Mouse (Mus musculus): ENCODE measurements around the gene Tmem199.

Tmem199 gene

DNA sequence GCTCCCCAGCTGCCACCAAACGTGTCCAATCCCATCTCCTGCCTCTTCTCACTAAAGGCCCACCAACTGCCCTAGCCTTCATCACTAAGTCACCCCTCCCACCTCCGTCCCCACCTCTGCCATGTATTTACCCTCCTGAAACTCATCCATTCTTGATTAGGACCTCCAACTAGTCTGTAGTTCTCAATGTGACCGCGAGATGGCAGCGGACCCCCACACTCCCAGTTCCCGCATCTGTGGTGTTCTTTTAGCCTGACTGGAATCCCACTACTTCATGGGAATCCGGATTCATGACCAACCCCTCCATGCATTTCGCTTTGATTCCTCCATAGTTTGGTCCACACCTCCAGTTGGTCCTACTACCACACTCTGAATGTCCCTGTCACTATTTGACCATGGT, 23.8 kb downstream of the Tmem199 start:
- DNase-seq (ENCODE audit: extremely low spot score, low spot score) = peak; percentile 81

DNA sequence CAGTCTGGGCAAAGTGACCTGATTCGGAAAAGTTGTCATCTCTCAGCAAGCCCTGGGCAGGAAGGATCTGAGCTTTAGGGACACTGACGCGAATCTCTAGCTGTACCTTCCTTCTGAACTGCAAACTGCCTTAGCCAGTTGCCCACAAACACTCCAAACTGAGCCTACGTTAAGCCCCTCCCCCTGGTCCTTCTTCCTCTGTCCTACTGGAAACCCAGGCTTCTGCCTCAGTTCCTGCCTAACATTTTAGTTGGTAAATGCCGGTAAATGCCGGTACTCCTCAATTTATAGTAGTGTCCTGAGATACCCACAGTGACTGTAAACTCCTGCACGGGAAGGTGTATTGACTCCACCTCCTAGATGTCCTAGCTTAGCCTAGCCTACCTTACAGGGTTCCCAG, 28.3 kb downstream of the Tmem199 start:
- DNase-seq (ENCODE audit: extremely low spot score, low spot score) = no peak

DNA sequence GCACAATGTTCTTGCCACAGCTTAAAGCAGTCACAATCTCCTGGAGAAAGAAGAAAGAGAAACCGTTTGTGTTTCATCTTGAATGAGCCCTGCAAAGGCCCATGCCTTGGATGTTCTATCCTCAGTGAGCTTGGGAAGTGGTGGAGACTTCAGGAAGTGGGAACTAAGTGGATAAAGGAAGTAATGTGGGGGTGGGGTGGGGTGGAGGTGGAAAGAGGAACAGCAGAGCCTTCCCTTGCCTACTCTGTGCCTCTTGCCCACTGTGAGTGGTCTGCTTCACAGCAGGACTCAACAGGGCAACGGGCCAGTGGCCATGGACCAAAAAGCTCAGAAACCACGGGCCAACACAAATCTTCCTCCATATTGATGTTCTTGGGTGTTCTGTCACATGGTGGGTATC, 36.7 kb downstream of the Tmem199 start:
- no peak for DNase-seq (ENCODE audit: extremely low spot score, low spot score)

DNA sequence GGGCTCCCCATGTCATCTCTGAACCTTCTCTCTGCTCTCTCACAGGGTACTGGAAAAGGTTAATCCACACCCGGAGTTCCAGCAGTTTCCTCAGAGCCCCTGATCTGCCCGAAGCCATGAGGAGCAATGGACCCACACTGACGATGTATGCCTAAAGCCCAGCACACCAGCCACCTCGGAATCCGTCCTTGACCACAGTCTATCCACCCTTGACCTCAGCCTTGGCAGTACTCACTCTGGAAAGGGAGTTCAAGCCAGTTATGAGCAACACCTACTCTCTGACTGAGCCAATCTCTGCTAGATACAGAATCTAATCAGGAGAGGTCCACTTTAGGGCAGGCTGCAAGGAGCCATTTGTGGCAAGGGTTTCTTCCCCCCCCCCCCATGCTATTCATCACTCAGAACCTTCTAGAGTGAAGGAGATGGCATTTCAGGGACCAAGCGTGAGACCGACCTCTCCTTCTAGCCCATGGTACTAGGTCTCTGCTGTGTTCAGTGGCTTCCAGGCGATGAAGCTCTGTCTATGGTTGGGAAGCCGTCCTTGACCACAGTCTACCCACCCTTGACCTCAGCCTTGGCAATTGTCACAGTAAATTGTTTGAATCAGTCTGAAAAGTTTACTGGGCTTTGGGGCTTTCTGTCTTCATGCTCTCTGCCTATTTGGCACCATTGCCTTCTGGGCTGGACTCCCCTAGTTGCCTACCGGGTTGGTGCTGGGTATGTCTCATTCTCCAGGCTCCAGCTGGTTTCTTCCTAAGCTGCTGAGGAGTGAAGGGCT, 40.5 kb downstream of the Tmem199 start:
- no peak for DNase-seq (ENCODE audit: extremely low spot score, low spot score)

DNA sequence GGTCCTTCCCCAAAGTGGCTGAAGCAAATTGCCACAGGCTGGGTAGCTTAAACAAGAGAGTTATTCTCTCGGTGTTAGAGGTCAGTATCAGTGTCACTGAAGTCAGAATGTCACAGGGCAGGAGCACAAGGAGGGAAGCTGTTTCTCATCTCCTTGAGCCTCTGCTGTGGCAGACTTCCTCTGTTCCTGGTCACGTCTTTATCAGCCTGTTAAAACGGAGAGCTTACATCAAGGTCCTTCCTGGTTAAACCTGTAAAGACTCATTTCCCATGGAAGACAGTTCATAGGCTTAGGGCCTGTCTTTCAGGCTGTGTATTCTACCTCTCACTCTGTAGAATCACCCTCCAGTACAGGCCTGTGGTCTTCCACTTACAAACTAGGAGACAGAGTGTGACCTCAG, 44.0 kb downstream of the Tmem199 start:
- DNase-seq (ENCODE audit: extremely low spot score, low spot score) = no peak

DNA sequence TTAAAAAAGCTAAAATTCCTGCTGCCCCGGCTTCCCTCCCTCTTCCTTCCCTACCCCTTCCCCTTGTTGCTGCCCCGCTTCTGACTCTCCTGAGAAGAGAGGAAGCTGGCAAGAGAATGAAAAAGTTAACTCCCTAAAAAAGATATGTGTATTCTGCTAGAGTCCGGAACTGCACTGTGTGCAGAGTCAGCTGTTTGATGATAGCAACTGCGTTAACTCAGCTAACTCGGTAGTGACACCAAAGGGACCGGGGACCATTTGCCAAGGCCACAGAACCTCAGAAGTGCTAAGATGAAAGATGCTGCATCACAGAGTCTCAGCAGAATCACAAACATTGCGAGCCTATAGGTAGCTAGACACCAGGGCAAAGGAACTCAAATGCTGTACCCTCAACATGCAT, 44.5 kb downstream of the Tmem199 start:
- no peak for DNase-seq (ENCODE audit: extremely low spot score, low spot score)

DNA sequence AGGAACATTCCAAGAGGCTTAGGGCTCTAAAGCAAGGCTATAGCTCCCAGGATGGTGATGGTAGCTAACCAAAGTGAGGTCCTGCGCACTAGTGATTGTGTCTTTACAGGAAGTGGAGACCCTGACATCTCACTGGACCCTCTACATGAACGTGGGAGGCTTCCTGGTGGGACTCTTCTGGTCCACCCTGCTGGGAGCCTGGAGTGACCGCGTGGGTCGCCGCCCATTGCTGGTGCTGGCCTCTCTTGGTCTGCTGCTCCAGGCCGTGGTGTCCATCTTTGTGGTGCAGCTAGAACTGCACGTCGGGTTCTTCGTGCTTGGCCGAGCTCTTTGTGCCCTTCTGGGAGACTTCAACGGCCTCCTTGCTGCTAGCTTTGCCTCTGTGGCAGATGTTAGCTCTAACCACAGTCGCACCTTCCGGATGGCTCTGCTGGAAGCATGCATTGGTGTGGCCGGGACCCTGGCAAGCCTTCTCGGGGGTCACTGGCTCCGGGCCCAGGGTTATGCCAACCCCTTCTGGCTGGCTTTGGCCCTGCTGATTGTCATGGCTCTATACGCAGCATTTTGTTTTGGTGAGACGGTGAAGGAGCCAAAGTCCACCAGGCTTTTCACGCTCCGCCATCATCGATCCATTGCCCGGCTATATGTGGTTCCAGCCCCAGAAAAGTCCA, 45.6 kb downstream of the Tmem199 start:
- no peak for DNase-seq (ENCODE audit: extremely low spot score, low spot score)

DNA sequence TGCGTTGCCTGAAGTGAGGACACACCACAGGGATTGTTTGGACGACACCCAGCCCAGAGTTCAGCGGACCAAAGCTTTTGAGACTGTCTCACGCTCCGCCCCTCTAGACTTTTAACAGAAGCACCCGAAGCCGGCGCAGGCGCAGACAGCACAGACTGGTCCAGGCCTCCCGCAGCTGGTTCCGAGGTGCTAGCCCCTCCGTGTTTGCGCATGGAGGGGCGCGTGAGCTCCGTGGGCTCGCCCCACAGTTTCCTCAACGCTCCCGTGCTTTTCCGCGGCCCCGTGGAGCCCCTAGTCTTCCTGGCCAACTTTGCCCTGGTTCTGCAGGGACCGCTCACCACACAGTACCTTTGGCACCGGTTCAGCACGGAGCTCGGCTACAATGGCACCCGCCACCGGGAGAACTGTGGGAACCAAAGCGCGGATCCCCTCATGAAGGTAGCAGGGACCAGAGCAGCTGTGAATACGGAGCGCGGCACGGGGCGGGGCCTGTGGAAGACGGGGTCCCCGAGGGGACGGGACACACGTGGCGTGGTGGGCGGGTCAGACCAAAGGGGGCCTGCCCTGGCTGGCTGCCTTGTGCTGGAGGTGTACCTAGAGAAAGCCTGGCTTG, 46.3 kb downstream of the Tmem199 start, which contains the start of gene Slc46a1:
Slc46a1 (plus strand) TSS at position 130 of the 613 bp plus-strand sequence.
- DNase-seq (ENCODE audit: extremely low spot score, low spot score) = peak; percentile 84

DNA sequence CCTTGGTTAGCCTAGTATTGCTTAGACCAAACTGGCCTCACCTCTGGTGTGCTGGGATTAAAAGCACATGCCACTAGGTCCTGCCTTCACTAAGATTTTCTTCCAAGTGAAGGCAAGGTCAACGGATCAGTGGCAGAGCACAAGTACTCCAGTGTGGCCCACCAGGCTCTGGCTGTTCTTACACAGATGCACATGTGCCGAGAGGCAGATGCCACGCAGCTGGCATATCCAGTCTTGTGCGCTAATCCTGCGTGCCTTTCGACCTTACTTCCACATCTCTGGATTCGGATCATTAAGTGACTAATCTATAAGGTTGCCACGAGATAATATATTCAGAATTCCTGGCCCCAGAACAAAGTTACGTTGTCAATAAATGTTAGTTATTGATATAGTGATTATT, 46.9 kb downstream of the Tmem199 start:
- peak; percentile 18 for DNase-seq (ENCODE audit: extremely low spot score, low spot score)

DNA sequence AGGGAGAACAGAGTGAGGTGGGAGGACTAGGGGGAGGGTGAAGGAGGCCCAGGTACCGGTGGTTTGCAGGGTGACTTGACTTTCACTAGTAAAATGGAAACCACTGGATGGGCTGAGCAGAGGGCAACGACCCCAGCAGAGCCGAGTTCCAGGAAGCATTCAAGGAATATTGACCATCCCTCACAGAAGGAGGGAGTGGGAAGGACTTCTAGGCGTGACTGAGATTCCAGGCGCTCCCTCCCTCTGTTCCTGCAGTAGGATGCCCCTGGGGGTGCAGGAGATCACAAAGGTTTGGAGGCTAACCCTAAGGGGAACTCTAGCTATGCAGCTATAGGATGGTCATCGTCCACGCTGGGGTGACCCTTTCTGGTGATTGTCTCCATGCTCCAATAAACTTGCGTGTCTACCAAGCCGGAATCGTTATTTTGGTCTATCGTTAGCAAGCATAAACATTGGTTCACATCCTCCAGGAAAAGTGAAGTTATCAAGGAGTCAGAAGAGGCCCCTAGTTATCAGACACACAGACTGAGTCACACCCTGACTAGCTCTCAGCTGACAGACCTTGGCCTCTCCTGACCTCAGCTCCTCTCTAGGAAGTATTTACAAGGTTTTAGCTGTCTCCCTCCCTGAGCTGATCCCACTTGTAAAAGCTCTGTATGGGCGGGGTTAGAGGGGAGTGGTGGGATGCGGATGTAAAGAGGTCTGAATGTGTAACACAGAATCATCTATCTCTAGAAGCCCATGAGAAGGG, 48.5 kb downstream of the Tmem199 start:
- DNase-seq (ENCODE audit: extremely low spot score, low spot score) = no peak

DNA sequence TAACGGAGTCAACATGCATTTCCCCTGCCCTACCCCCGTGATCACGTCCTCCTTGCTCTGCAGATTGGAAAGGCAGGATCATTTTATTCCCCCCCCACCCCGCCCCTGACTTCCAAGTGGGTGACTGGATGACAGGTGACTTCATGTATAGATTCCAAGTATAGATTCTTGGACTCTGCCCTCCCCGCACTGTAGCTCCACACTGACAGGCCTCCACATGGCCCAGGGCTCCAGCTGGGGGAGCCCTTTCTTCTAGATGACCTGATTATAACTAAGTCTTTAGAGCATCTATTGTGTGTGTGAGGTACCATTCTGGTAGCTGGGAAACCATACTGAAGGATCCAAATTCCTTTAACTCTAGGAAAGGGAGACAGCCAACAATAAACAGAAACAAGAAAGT, 49.3 kb downstream of the Tmem199 start:
- DNase-seq (ENCODE audit: extremely low spot score, low spot score) = no peak

DNA sequence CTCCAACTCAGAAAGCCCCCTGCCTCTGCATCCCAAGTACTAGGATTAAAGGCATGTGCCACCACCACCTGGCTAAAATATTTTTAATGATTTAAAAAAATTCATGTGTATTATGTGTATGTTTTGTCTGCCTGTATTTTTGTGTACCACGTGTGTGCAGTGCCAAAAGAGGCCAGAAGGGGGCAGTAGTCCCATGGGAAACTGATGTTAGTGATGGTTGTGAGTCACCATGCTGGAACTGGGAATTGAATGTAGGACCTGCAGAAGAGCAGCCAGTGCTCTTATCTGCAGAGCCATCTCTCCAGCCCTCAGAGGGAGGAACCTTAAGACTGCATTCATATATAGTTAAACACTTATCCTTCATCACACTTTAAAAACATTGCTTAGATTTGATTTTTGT, 50.1 kb downstream of the Tmem199 start:
- no peak for DNase-seq (ENCODE audit: extremely low spot score, low spot score)

DNA sequence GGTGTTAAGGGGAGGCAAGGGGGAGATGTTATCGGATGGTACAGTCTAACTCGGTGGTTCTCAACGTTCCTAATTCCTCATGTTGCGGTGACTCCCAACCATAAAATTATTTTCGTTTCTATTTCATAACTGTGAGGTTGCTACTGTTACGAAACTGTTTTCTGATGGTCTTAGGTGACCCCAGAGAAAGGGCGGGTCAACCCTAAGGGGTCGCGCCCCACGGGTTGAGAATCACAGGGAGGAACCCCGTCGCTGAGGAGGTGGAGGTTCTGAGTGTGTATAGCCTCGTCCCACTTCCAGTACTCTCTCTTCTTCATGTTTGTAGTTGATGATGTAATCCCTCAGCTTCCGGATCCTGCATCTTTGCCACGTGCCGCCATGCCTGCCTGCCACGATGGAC, 53.2 kb downstream of the Tmem199 start:
- DNase-seq (ENCODE audit: extremely low spot score, low spot score) = no peak
